Mouse (Mus musculus) neural tube, embryonic 13.5 days (tissue): Measurements from ENCODE around the gene Gimap8. TPM values are rescaled to one million over a fixed set of nuclear protein-coding genes. Genes with fewer than 3 reads are reported as not detected.

ENCODE experiments used
- ATAC-seq: fragments of 200-750 bp; cut with Nextera tagmentation; 2 replicates; pipeline ENCODE4 v1.8.0; 2017; ENCODE audit warnings: low read depth, mild to moderate bottlenecking, moderate TSS enrichment, moderate library complexity
- H3K27ac ChIP-seq: fragments of 300-500 bp; sonication (generic); replicated peaks from 2 replicates; pipeline ENCODE4 v1.5.1; 2015; ENCODE audit warnings: moderate library complexity, mild to moderate bottlenecking, inconsistent platforms
- H3K27me3 ChIP-seq: fragments of 300-500 bp; sonication (generic); 2 replicates; pipeline ENCODE4 v1.6.1; 2015; ENCODE audit warnings: mild to moderate bottlenecking, inconsistent platforms
- H3K36me3 ChIP-seq: fragments of 300-500 bp; sonication (generic); 2 replicates; pipeline ENCODE4 v1.6.1; 2015; ENCODE audit warnings: mild to moderate bottlenecking, inconsistent platforms
- H3K4me1 ChIP-seq: fragments of 300-500 bp; sonication (generic); replicated peaks from 2 replicates; pipeline ENCODE4 v1.6.1; 2015; ENCODE audit warnings: inconsistent platforms
- H3K4me2 ChIP-seq: fragments of 300-500 bp; sonication (generic); 2 replicates; pipeline ENCODE4 v1.6.1; 2015; ENCODE audit warnings: inconsistent platforms, mild to moderate bottlenecking, moderate library complexity
- H3K4me3 ChIP-seq: fragments of 300-500 bp; sonication (generic); 2 replicates; pipeline ENCODE4 v1.5.1; 2015; ENCODE audit warnings: mild to moderate bottlenecking, inconsistent platforms
- H3K9ac ChIP-seq: fragments of 300-500 bp; sonication (generic); 2 replicates; pipeline ENCODE4 v1.6.1; 2015; ENCODE audit warnings: moderate library complexity, mild to moderate bottlenecking, inconsistent platforms
- H3K9me3 ChIP-seq: fragments of 300-500 bp; sonication (generic); 2 replicates; pipeline ENCODE4 v1.6.1; 2016; ENCODE audit warnings: inconsistent platforms
- WGBS: fragments of 180-500 bp; shearing (Covaris S2); methylation state at CpG from one replicate; pipeline ENCODE4 v1.1.7; 2015; 5-methylcytosine and 5-hydroxymethylcytosine counted together
- polyA plus RNA-seq: library from polyadenylated mRNA; unstranded; fragments of >200 nt; fragmentation: Nextera tagmentation; extraction: Ambion mirVana; gene quantifications from 2 replicates; pipeline ENCODE4 v1.2.1, GENCODE M21; 2015

Gimap8 gene
- polyA plus RNA-seq, 1 experiment from 2014 or later: 0.74 TPM

GRCm38 (mm10) chr6:48626464-48626863, 20.6 kb upstream of the Gimap8 start, which contains the start of gene AI854703:
TSS of gene AI854703 (plus strand) at chr6:48626764.
- ATAC-seq: no peak

DNA sequence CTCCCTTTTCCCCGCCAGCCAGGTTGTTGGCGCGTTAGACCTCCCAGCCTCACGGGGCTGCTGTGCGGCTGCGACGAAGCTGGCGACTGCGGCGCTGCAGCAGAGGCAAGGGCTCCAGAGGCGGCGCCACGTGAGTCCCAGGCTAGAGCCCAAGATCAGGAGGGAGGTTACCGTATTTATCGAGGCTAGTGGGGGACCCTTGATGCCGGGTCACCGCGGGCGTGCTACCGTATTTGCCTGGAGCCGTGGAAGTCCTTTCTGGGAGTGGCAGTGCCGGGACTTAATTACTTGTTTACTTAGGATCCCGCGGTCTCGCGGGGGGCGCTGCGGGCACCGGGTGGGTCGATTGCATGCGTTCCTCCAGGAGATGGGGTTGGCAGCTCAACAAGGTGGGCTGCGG, 20.1 kb upstream of the Gimap8 start:
- under 1% methylated on average over 32 of the region's 32 CpGs for WGBS
- Histone ChIP-seq H3K4me3 (peak overlapping the region; percentile 50), H3K4me2 (peak overlapping the region; percentile 83), H3K4me1 (peaks cover 29% of the 10 kb centered on the region), H3K27me3 (peaks cover 42% of the 10 kb centered on the region), H3K9ac (peak overlapping the region; percentile 72), H3K36me3 (no peaks in the 10 kb centered on the region), H3K9me3 (no peaks in the 10 kb centered on the region), H3K27ac (no peak overlapping the region)
- ATAC-seq: no peak

More at GRCm38 (mm10) chr6:48626464-48626863, 20.6 kb upstream of the Gimap8 start, which contains the start of gene AI854703:
- Histone ChIP-seq H3K27me3 (peaks cover 42% of the 10 kb centered on the region), H3K36me3 (peaks cover 5% of the 10 kb centered on the region; the same call in 1 of the 2 replicates), H3K4me1 (peaks cover 29% of the 10 kb centered on the region), H3K4me2 (peak within 1 kb of the TSS; percentile 83), H3K4me3 (peak within 1 kb of the TSS; percentile 50), H3K9me3 (no peaks in the 10 kb centered on the region), H3K9ac (peak within 1 kb of the TSS; percentile 72), H3K27ac (no peak within 1 kb of the TSS)
- WGBS: 27% methylated on average over 8 of the region's 8 CpGs

DNA sequence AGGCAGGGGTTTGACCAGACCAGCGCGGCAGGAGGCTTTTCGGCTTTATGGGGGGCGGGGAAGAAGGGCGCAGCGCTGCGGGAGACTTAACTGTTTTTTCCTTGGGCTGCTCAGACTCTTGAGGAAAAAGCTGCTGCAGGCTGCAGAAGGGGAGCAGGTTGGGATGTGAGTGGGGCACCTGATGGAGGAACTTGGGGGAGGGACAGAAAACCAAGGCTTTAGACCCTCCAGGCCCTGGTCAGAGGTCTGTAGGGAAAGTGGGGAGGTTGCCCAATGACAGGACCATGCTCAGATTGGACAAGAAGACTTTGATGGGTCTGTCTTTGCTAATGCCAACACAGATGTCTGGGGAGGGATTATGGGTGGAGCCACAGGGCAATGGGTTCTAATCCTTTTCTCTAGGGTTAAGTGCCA, 19.5 kb upstream of the Gimap8 start:
- WGBS: 3% methylated on average over 7 of the region's 7 CpGs
- H3K27me3 ChIP-seq: peaks cover 42% of the 10 kb centered on the region
- ATAC-seq: no peak
- peaks cover 29% of the 10 kb centered on the region for H3K4me1 ChIP-seq
- no peaks in the 10 kb centered on the region for H3K9me3 ChIP-seq
- peak overlapping the region; percentile 72 for H3K9ac ChIP-seq
- no peak overlapping the region for H3K27ac ChIP-seq
- peak overlapping the region; percentile 83 for H3K4me2 ChIP-seq
- H3K4me3 ChIP-seq: peak overlapping the region; percentile 50
- no peaks in the 10 kb centered on the region for H3K36me3 ChIP-seq

GRCm38 (mm10) chr6:48628377-48628776, 18.7 kb upstream of the Gimap8 start:
- Histone ChIP-seq H3K27me3 (peaks cover 42% of the 10 kb centered on the region), H3K9ac (no peak overlapping the region), H3K9me3 (no peaks in the 10 kb centered on the region), H3K36me3 (no peaks in the 10 kb centered on the region), H3K27ac (no peak overlapping the region), H3K4me2 (no peak overlapping the region), H3K4me1 (peaks cover 29% of the 10 kb centered on the region), H3K4me3 (no peak overlapping the region)
- WGBS: 83% methylated on average over 3 of the region's 3 CpGs
- ATAC-seq: no peak

GRCm38 (mm10) chr6:48628808-48629660, 18.0 kb upstream of the Gimap8 start:
- Histone ChIP-seq H3K9ac (peak overlapping the region; percentile 71), H3K27ac (peak overlapping the region; percentile 46; the same call in 1 of the 2 replicates), H3K27me3 (peaks cover 42% of the 10 kb centered on the region), H3K36me3 (no peaks in the 10 kb centered on the region), H3K4me3 (peak overlapping the region; percentile 45), H3K4me2 (peak overlapping the region; percentile 78), H3K9me3 (no peaks in the 10 kb centered on the region), H3K4me1 (peaks cover 29% of the 10 kb centered on the region)
- WGBS: 7% methylated on average over 54 of the region's 54 CpGs
- peak; percentile 60 for ATAC-seq

GRCm38 (mm10) chr6:48629661-48630034, 17.4 kb upstream of the Gimap8 start:
- peak overlapping the region; percentile 45 for H3K4me3 ChIP-seq
- H3K27ac ChIP-seq: peak overlapping the region; percentile 46; the same call in 1 of the 2 replicates
- peak overlapping the region; percentile 78 for H3K4me2 ChIP-seq
- ATAC-seq: peak; percentile 41
- no peaks in the 10 kb centered on the region for H3K9me3 ChIP-seq
- peaks cover 42% of the 10 kb centered on the region for H3K27me3 ChIP-seq
- H3K36me3 ChIP-seq: no peaks in the 10 kb centered on the region
- WGBS: 15% methylated on average over 13 of the region's 13 CpGs
- peaks cover 29% of the 10 kb centered on the region for H3K4me1 ChIP-seq
- peak overlapping the region; percentile 71 for H3K9ac ChIP-seq

DNA sequence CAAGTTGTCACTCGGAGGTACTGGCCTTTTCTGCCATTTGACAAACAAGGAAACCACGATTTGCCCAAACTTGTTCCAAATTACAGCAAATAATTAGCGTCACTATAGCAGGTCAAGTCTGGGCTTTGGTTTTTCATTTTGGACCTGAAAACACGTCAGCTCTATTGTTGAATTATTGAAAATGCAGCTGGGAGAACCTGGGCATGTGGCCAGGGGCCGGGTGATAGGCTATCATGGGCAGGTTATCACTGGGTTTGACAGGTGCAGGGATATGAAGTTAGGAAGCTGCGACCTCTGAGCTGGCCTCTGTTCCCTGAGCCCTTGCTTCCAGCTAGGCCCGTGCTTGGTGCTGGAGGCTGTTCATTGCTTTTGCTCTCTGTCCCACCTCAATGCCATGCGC, 16.2 kb upstream of the Gimap8 start:
- peaks cover 29% of the 10 kb centered on the region for H3K4me1 ChIP-seq
- H3K9me3 ChIP-seq: no peaks in the 10 kb centered on the region
- H3K36me3 ChIP-seq: no peaks in the 10 kb centered on the region
- no peak overlapping the region for H3K27ac ChIP-seq
- H3K4me3 ChIP-seq: no peak overlapping the region
- peaks cover 36% of the 10 kb centered on the region for H3K27me3 ChIP-seq
- no peak overlapping the region for H3K4me2 ChIP-seq
- no peak overlapping the region for H3K9ac ChIP-seq
- WGBS: 94% methylated on average over 8 of the region's 8 CpGs
- no peak for ATAC-seq

- 0 out of 2 replicates have a peak, but pooled peaks cover 3% of the 10 kb centered on the region for H3K4me1 ChIP-seq
- H3K9me3 ChIP-seq: no peaks in the 10 kb centered on the region
- ATAC-seq: no peak
- H3K27ac ChIP-seq: no peak overlapping the region
- H3K4me3 ChIP-seq: no peak overlapping the region
- H3K27me3 ChIP-seq: peaks cover 2% of the 10 kb centered on the region
- 90% methylated on average over 2 of the region's 2 CpGs for WGBS
- no peak overlapping the region for H3K9ac ChIP-seq
- H3K4me2 ChIP-seq: no peak overlapping the region
- H3K36me3 ChIP-seq: no peaks in the 10 kb centered on the region
These were observed 11.9 kb upstream of the Gimap8 start for GRCm38 (mm10) chr6:48635105-48635504.

GRCm38 (mm10) chr6:48636515-48636914, 10.5 kb upstream of the Gimap8 start:
- no peak overlapping the region for H3K4me2 ChIP-seq
- no peak overlapping the region for H3K27ac ChIP-seq
- no peaks in the 10 kb centered on the region for H3K36me3 ChIP-seq
- H3K27me3 ChIP-seq: no peaks in the 10 kb centered on the region
- no peaks in the 10 kb centered on the region for H3K9me3 ChIP-seq
- 0 out of 2 replicates have a peak, but pooled peaks cover 3% of the 10 kb centered on the region for H3K4me1 ChIP-seq
- no peak for ATAC-seq
- H3K9ac ChIP-seq: no peak overlapping the region
- no peak overlapping the region for H3K4me3 ChIP-seq
- WGBS: 32% methylated on average over 6 of the region's 6 CpGs

DNA sequence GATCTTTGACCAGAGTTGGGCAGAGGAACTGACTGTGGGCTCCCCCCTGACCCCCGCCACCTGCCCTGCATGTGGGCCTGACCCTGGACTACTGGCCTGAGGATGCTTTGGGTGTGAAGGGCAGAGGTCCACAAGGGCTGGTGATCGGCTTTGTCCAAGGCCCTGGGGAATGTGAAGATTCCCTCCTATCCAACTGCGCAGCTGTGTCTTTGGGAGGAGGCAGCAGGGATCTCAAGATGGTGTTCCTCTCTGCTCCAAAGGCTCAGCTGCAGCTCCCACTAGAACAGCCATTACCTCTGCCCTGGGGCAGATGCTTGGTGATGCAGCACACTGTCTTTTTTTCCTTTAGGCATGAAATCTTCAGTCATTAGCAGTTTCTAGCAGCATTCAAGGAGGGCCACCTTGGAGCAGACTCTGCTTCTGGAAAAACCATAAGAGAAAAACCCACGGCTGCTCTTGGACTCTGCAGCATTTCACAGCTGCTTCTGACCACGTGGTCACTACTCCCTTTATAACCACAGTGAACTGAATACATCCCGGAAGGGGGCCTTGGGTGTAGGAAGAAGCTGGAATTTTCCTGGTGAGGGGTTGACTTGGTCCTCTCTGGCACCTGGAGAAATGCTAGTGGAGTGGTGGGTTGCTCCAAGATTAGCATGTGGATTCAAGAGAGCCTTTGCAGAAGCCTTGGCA, 9.1 kb upstream of the Gimap8 start:
- Histone ChIP-seq H3K4me2 (no peak overlapping the region), H3K9me3 (no peaks in the 10 kb centered on the region), H3K4me3 (no peak overlapping the region), H3K27me3 (no peaks in the 10 kb centered on the region), H3K9ac (no peak overlapping the region), H3K36me3 (no peaks in the 10 kb centered on the region), H3K4me1 (0 out of 2 replicates have a peak, but pooled peaks cover 3% of the 10 kb centered on the region), H3K27ac (no peak overlapping the region)
- 62% methylated on average over 6 of the region's 6 CpGs for WGBS
- no peak for ATAC-seq

DNA sequence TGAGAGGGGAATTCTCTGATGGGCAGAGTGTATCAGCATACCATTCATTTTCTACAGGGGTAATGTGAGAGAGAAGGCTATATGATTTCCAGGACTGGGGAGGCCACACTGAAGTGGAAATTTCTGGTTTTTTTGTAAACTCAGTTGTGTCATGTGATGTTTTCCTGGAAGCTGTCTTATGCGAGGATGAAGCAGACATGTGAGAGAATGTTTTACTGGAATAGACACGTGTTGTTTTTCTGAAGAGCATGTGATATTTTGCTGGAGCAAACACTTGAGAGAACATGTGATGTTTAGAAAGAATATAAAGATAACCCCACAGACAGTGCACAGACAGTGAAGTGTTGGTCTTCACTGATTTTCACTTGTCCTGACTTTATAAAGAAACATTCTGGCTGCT, 8.5 kb upstream of the Gimap8 start:
- no peak for ATAC-seq
- H3K9ac ChIP-seq: no peak overlapping the region
- H3K9me3 ChIP-seq: no peaks in the 10 kb centered on the region
- H3K4me1 ChIP-seq: 0 out of 2 replicates have a peak, but pooled peaks cover 3% of the 10 kb centered on the region
- H3K4me3 ChIP-seq: no peak overlapping the region
- no peak overlapping the region for H3K27ac ChIP-seq
- H3K36me3 ChIP-seq: no peaks in the 10 kb centered on the region
- H3K4me2 ChIP-seq: no peak overlapping the region
- WGBS: 85% methylated on average over 2 of the region's 2 CpGs
- H3K27me3 ChIP-seq: no peaks in the 10 kb centered on the region

DNA sequence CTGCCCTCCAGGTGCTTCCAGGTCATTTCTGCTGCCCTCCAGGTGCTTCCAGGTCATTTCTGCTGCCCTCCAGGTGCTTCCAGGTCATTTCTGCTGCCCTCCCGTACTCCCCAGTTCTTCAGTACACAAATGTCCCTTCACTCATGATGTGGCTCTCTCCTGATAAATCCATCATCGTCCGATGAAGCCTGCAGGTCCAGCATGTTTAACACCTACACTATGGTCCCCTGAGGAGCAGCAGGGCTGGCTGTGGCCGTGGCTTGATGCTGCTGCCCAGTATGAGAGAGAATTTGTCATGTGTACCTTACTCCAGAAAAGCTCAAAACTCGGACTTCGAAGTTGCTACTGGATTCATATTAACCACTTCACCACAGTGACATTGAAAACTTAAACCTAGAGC, 5.6 kb upstream of the Gimap8 start:
- Histone ChIP-seq H3K4me1 (0 out of 2 replicates have a peak, but pooled peaks cover 3% of the 10 kb centered on the region), H3K4me3 (no peak overlapping the region), H3K27me3 (no peaks in the 10 kb centered on the region), H3K36me3 (no peaks in the 10 kb centered on the region), H3K27ac (no peak overlapping the region), H3K9me3 (no peaks in the 10 kb centered on the region), H3K4me2 (no peak overlapping the region), H3K9ac (no peak overlapping the region)
- 80% methylated on average over 6 of the region's 6 CpGs for WGBS
- no peak for ATAC-seq
